Mouse (Mus musculus) brain, embryonic 14.5 days (tissue): Measurements from ENCODE around the gene Rexo4.

Experiments used
- CTCF ChIP-seq: fragments of 200-500 bp; IDR thresholded peaks from 2 replicates; pipeline ENCODE4 v1.5.1; 2012; ENCODE audit warnings: inconsistent platforms, mild to moderate bottlenecking, moderate library complexity, borderline replicate concordance; ENCODE audit not compliant: insufficient read depth, insufficient read length; ENCODE audit errors: extremely low read depth
- POLR2A ChIP-seq: fragments of 200-500 bp; IDR thresholded peaks from 2 replicates; pipeline ENCODE4 v1.6.1; 2012; ENCODE audit warnings: mild to moderate bottlenecking, inconsistent platforms, borderline replicate concordance; ENCODE audit not compliant: poor library complexity, insufficient read depth, insufficient read length, severe bottlenecking; ENCODE audit errors: extremely low read depth

DNA sequence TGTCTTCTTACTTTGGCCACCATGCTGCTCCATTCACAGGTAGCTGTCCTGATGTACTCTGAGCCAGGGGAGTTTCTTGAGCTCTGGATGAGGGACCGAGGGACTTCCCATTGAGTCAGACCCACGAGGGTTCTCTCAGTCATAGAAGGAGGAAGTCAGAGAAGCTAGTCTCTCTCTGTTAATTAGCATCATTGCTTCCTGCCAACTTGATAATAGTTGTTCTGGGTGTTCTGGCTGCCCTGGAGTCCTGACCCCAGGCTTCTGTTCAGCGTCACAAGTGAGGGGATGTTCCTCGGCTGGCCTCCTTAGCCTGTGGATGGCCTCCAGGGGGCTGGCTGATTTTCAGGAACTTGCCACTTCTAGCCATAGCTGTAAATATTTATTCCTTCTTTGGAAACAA, 9.8 kb upstream of the Rexo4 start:
- TF ChIP-seq POLR2A (no peak), CTCF (no peak)
